Mouse (Mus musculus) stomach, postnatal 0 days (tissue): ENCODE measurements around the gene Caly. TPM values are rescaled to one million over a fixed set of nuclear protein-coding genes. Genes with fewer than 3 reads are reported as not detected.

Source experiments
- ATAC-seq: fragments of 200-750 bp; cut with Nextera tagmentation; 2 replicates; pipeline ENCODE4 v1.8.0; 2017; ENCODE audit not compliant: low FRiP score, low TSS enrichment
- DNase-seq: peaks from one replicate; pipeline ENCODE4 v3.0.0-alpha.2; 2016; ENCODE audit warnings: low spot score
- H3K27ac ChIP-seq: fragments of 300-500 bp; sonication (generic); replicated peaks from 2 replicates; pipeline ENCODE4 v1.5.1; 2014; ENCODE audit warnings: mild to moderate bottlenecking, control low read depth
- H3K27me3 ChIP-seq: fragments of 300-500 bp; sonication (generic); 2 replicates; pipeline ENCODE4 v1.6.1; 2014; ENCODE audit warnings: low read length; ENCODE audit not compliant: control insufficient read depth, insufficient read depth
- H3K36me3 ChIP-seq: fragments of 300-500 bp; sonication (generic); 2 replicates; pipeline ENCODE4 v1.6.1; 2014; ENCODE audit warnings: low read length, mixed read lengths; ENCODE audit not compliant: control insufficient read depth, insufficient read depth
- H3K4me1 ChIP-seq: fragments of 300-500 bp; sonication (generic); replicated peaks from 2 replicates; pipeline ENCODE4 v1.6.1; 2014; ENCODE audit warnings: antibody characterized with exemption; ENCODE audit not compliant: control insufficient read depth, insufficient read depth
- H3K4me2 ChIP-seq: fragments of 300-500 bp; sonication (generic); replicated peaks from 2 replicates; pipeline ENCODE4 v1.6.1; 2014; ENCODE audit warnings: low read depth, mild to moderate bottlenecking, control low read depth, moderate library complexity
- H3K4me3 ChIP-seq: fragments of 300-500 bp; sonication (generic); 2 replicates; pipeline ENCODE4 v1.5.1; 2014; ENCODE audit warnings: low read depth, low read length, control low read depth
- H3K9ac ChIP-seq: fragments of 300-500 bp; sonication (generic); 2 replicates; pipeline ENCODE4 v1.6.1; 2014; ENCODE audit warnings: mild to moderate bottlenecking, low read length, control low read depth, mixed read lengths
- H3K9me3 ChIP-seq: fragments of 300-500 bp; sonication (generic); 2 replicates; pipeline ENCODE4 v1.6.1; 2016; ENCODE audit warnings: low read length; ENCODE audit not compliant: control insufficient read depth
- CTCF ChIP-seq: IDR thresholded peaks from 2 replicates; pipeline ENCODE4 v1.5.1; 2016; ENCODE audit warnings: antibody characterized with exemption, low read depth, mild to moderate bottlenecking, moderate library complexity
- EP300 ChIP-seq: optimal IDR thresholded peaks from 2 replicates; pipeline ENCODE3; 2016; ENCODE audit warnings: antibody characterized with exemption
- WGBS: fragments of 180-500 bp; shearing (Covaris S2); extraction: QIAGEN DNeasy Blood & Tissue Kit; methylation state at CpG from one replicate; pipeline ENCODE4 v1.1.7; 2014; 5-methylcytosine and 5-hydroxymethylcytosine counted together
- polyA plus RNA-seq: library from polyadenylated mRNA; unstranded; fragments of >200 nt; fragmentation: Nextera tagmentation; extraction: Ambion mirVana; gene quantifications from 2 replicates; pipeline ENCODE4 v1.2.1, GENCODE M21; 2015

The Caly gene
- polyA plus RNA-seq, 1 experiment from 2014 or later: 4.5 TPM

DNA sequence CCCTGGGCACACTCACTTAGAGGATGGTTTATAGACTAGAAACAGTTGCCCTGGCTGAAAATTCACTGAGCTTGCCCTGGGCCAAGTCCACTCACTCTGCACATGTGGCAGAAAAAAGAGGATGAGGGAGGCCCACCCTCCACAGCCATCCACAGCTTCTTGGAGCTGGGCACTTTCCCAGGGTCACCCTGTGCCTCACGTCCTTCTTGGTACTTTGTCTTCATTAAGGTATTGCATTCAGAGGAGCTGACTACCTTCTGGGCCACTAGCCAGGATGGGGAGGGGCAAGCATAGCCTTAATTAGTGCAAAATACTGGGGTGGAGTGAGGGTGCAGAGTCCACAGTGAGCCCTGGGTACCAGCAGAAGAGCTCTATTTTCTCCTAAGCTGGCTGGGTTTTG, 13.2 kb upstream of the Caly start:
- no peak for TF ChIP-seq CTCF
- no peak for TF ChIP-seq EP300
- Histone ChIP-seq H3K9ac (no peak overlapping the region), H3K4me2 (no peak overlapping the region), H3K9me3 (no peaks in the 10 kb centered on the region), H3K27me3 (no peaks in the 10 kb centered on the region), H3K4me3 (no peak overlapping the region), H3K36me3 (no peaks in the 10 kb centered on the region), H3K27ac (no peak overlapping the region), H3K4me1 (0 out of 2 replicates have a peak, but pooled peaks cover 2% of the 10 kb centered on the region)
- ATAC-seq (peak; percentile 18; the same call in 1 of the 2 replicates), DNase-seq (peak; percentile 37)
- 43% methylated on average over 1 of the region's 1 CpGs for WGBS

DNA sequence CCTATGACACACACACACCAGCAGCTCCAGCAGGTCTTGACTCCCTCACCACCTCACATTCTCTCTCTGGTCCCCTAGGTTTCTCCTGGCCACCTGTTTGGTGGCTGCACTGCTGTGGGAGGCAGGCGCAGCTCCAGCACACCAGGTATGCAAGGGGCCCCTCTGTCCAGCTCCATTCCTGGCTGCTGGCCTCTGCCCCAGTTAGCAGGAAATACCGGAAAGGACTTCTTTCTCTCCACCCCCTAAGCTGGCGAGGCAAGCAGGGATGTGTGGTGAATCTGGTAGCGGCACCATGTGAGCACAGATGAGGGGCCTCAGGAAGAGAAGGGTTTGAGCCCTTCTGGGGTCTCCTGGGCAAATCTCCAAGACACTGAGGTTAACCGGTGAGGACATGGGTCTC, 12.6 kb upstream of the Caly start:
- Histone ChIP-seq H3K4me2 (no peak overlapping the region), H3K4me3 (no peak overlapping the region), H3K9ac (no peak overlapping the region), H3K27ac (no peak overlapping the region), H3K9me3 (no peaks in the 10 kb centered on the region), H3K4me1 (0 out of 2 replicates have a peak, but pooled peaks cover 2% of the 10 kb centered on the region), H3K36me3 (no peaks in the 10 kb centered on the region), H3K27me3 (no peaks in the 10 kb centered on the region)
- 38% methylated on average over 5 of the region's 5 CpGs for WGBS
- TF ChIP-seq CTCF (no peak), EP300 (no peak)
- ATAC-seq (peak; percentile 65), DNase-seq (peak; percentile 62)

DNA sequence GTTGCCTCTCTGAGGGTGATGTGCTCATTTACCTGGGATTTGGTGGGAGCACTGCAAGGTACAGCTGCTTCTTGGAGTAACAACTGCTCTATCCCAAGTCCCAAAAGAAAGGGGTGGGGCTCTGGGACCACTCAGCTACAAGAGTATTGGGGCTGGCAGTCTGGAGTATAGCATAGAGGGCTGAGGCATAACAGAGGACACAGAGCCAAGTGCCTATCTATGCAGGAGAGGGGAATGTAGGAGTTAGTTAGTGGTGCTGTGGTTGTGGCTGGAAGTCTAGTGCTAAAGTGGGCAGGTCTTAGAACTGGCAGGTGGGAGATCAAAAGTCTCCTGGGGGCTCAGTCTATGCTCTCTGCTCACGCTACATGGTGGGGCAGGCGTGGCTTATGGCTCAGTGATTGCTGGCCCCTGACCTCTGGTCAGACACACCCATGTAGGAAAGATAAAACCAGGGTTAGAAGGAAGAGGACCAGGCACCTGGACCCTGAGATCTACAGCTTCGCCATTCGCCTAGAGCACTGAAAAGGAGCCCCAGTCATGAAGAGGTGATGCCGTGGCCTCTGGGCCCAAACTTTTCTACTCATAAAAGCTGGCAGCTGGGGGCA, 10.7 kb upstream of the Caly start, which contains the start of gene Prap1:
Prap1 (plus strand) TSS at position 472 of the 605 bp plus-strand sequence.
- TF ChIP-seq CTCF (no peak), EP300 (no peak)
- no peak for ATAC-seq
- DNase-seq: no peak
- H3K27ac ChIP-seq: no peak within 1 kb of the TSS
- no peak within 1 kb of the TSS for H3K9ac ChIP-seq
- H3K9me3 ChIP-seq: no peaks in the 10 kb centered on the region
- no peaks in the 10 kb centered on the region for H3K36me3 ChIP-seq
- no peak within 1 kb of the TSS for H3K4me3 ChIP-seq
- H3K27me3 ChIP-seq: no peaks in the 10 kb centered on the region
- H3K4me1 ChIP-seq: 0 out of 2 replicates have a peak, but pooled peaks cover 2% of the 10 kb centered on the region
- no peak within 1 kb of the TSS for H3K4me2 ChIP-seq
- 71% methylated on average over 5 of the region's 5 CpGs for WGBS

DNA sequence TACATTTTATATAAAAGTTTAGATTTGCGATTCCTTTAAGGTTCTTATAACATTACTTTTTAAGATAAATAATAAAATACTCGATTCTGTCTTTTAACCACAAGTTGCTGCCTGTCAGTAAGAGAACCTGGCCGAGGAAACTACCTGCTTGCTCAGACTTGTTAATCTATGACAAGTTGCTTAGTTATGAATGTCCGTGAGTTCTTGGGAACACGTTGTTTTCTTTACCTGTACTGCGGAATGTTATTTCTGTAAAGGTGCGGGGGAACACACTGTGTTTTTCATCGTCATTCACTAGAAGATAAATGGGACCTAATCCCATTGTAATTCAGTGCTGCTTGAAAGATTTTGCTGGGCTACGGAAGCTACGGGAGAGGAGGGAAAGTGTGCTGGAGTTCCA, 8.3 kb upstream of the Caly start:
- WGBS: 51% methylated on average over 10 of the region's 10 CpGs
- no peak overlapping the region for H3K4me2 ChIP-seq
- ATAC-seq: no peak
- H3K27me3 ChIP-seq: no peaks in the 10 kb centered on the region
- no peaks in the 10 kb centered on the region for H3K9me3 ChIP-seq
- no peaks in the 10 kb centered on the region for H3K36me3 ChIP-seq
- 0 out of 2 replicates have a peak, but pooled peaks cover 2% of the 10 kb centered on the region for H3K4me1 ChIP-seq
- DNase-seq: no peak
- no peak overlapping the region for H3K4me3 ChIP-seq
- no peak for TF ChIP-seq EP300
- TF ChIP-seq CTCF: no peak
- no peak overlapping the region for H3K9ac ChIP-seq
- H3K27ac ChIP-seq: no peak overlapping the region

DNA sequence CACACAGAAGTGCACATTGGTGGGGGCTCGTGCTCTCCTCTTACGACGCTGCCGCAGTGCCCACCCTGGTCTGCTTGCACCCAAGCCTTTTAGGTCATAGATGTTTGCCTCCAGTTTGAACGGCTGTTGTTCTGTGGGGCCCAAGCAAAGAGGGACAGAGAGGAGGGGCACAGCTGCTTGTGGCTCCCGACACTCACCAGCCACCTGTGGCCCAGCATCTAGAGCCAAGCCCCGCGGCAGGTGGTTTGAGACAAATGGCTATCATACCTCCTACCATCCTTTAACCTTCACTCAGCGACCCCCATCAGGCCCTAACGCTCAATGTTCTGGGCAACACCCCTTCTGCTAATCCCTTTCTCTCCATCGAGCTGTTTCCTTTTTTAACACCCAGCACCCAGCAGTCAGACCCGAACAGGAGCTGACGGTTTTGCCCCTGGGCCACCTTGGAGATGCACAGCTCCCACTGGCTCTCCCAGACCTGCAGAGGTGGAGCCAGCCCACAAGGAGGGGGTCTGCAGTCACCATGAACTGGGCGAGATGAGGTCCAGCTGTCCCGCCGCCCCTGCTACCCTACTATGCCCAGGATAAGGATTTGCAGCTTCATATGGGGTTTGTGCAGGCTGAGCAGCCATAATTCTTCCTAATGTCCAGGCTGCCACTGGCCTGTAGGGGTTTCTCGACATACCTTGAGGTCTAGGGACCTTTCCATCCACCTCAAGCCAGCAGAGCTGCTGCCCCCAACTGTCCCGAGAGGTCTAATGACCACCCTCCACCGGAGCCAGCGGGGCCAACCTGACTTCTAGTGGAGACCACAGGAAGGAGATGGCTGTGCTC, 723 bp downstream of the Caly start:
- H3K27ac ChIP-seq: no peak overlapping the region
- TF ChIP-seq CTCF (no peak), EP300 (no peak)
- no peaks in the 10 kb centered on the region for H3K4me1 ChIP-seq
- no peak overlapping the region for H3K4me3 ChIP-seq
- DNase-seq (no peak), ATAC-seq (0 out of 2 replicates have a peak, but pooled peaks have one; percentile 3)
- no peak overlapping the region for H3K9ac ChIP-seq
- H3K36me3 ChIP-seq: no peaks in the 10 kb centered on the region
- no peaks in the 10 kb centered on the region for H3K9me3 ChIP-seq
- peaks cover 3% of the 10 kb centered on the region; the same call in 1 of the 2 replicates for H3K27me3 ChIP-seq
- 19% methylated on average over 20 of the region's 20 CpGs for WGBS
- no peak overlapping the region for H3K4me2 ChIP-seq
